Mouse (Mus musculus) thymus, postnatal 14 days (tissue): ENCODE data around the gene Gm44790.
"Not testable (repeated sequence)": the region's sequence is repeated elsewhere in the genome, so short reads cannot be mapped to it uniquely, and the experiment has no call there.

Experiments
- DNase-seq: peaks from one replicate; pipeline ENCODE4 v3.0.0; 2021

Gm44790 gene

DNA sequence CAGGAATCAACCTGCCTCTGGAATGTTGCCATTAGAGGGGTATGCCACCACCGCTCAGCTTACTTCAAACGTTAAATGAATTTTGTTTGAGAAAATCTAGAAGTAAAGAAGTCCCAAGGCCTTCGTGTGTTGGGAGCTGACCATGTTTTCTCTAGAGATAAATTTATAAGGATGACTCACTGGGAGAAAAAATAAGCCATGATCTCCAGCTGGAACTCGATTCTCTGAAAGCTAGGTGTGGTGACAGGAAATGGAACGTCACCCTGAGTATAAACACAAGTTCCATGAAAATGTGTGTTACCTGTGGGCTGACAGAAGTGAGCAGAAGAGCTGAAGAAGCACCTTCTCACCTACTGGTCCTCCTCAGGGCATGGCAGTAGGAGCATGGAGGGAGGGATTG lies 50.5 kb downstream of the Gm44790 start:
- DNase-seq = no peak

GRCm38 (mm10) chr6:86479311-86479710 lies 52.9 kb downstream of the Gm44790 start:
- no peak for DNase-seq

- no peak for DNase-seq
These were observed 53.3 kb downstream of the Gm44790 start for GRCm38 (mm10) chr6:86479816-86480188.

DNA sequence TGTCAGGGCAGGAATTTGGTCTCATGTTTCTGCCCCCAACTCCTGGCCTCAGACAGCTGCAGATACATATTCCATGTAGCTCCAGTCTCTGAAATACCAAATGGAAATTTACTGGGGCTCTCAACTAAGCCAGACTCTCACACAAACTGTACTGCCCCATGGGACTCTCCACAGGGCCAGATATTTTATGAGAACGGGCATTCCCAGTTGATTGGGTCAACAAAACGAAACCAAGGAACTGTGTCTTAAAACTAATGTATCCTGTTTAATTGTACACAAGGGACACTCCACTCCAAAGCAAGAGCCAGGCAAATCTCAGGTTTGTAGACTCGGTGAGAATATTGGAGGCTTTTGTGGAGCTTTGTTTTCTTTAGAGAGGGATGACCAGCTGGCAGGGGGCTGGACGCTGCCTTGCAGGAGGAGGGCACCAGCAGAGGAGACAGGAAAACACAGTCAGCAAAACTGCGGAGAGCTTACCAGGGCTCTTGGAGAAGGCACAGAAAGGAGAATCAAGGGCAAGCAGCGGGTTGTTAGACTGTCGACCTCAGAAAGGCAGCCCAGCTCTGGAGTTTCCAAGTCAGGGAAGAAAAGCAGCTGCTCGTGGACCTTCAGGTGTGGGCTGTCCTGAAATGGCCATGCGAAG lies 53.9 kb downstream of the Gm44790 start:
- no peak for DNase-seq

GRCm38 (mm10) chr6:86481871-86482270 lies 55.4 kb downstream of the Gm44790 start:
- DNase-seq = no peak

GRCm38 (mm10) chr6:86485943-86486640 lies 59.6 kb downstream of the Gm44790 start:
- no peak for DNase-seq

GRCm38 (mm10) chr6:86487358-86488148 lies 61.1 kb downstream of the Gm44790 start:
- peak; percentile 91 for DNase-seq

GRCm38 (mm10) chr6:86488149-86488485 lies 61.7 kb downstream of the Gm44790 start:
- DNase-seq = peak; percentile 36

GRCm38 (mm10) chr6:86489945-86490344 lies 63.5 kb downstream of the Gm44790 start:
- no peak for DNase-seq

DNA sequence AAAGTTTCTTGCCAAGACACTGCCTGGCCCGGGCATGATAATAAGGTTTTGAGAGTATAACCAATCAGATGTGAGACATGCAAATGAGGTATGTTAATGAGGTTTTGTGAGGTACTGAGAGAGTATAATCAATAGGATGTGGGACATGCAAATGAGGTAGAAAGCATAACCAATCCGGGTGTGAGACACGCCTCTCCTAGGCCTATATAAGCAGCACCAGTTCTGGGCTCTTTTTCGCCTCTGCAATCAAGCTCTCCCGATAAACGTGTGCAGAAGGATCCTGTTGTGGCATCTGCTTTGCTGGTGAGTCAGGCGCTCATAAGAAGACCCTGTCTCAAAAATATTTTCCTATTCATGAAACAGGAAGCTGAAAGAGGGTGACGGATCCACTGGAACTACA lies 64.0 kb downstream of the Gm44790 start:
- DNase-seq = not testable (repeated sequence)

GRCm38 (mm10) chr6:86493469-86494263 lies 67.2 kb downstream of the Gm44790 start:
- no peak for DNase-seq

- DNase-seq = no peak
These were observed 68.3 kb downstream of the Gm44790 start for GRCm38 (mm10) chr6:86494767-86495166.
